Mouse (Mus musculus): ENCODE measurements around the gene Rtl3. TPM values are rescaled to one million over a fixed set of nuclear protein-coding genes. Genes with fewer than 3 reads are reported as not detected.

Rtl3 gene
- not detected in 2 replicates for total RNA-seq (2015)
- total RNA-seq (2017) = not detected in 2 replicates

DNA sequence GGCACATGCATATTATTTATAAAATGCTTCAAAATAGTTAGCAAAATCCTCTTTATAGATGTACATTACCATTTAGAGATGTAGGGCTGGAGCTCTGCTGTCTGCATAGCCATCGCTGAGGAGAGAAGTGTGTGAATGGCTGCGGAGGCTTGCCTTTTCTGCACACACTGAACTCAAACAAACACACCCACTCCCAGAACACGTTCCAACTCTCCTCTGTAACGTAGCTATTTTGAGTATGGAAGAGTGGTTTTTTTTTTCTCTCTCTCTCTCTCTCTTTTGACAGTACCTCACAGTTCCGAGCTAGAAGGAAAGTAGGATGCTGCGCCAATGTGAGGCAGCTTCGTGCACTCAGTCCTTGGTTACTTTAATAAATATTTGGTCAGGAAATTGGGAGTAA is at the start of gene Rtl3:
Gene Rtl3 (minus strand): TSS at position 236 of the 400 bp plus-strand sequence.
- no peak for ATAC-seq (ENCODE audit: poor library complexity, severe bottlenecking)

DNA sequence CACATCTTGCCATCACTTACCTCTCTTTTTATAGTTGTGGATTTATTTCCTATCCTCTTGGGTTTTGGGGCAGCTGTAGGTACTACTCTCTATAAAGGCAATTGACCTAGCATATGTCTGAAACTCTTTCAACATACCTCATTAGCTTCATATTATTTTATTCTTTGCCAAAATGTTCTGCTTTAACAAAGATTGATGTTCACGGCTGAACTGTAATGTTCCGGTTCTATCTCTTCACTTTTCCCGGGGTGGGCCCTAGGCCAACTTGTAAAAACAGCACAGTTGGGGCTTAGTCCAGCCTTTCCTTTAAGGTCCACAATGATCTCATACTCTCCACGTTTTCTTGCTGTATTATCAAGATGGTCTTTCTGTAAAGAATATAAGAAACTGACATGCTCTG is 31.9 kb upstream of the Rtl3 start:
- no peak for ATAC-seq (ENCODE audit: poor library complexity, severe bottlenecking)

DNA sequence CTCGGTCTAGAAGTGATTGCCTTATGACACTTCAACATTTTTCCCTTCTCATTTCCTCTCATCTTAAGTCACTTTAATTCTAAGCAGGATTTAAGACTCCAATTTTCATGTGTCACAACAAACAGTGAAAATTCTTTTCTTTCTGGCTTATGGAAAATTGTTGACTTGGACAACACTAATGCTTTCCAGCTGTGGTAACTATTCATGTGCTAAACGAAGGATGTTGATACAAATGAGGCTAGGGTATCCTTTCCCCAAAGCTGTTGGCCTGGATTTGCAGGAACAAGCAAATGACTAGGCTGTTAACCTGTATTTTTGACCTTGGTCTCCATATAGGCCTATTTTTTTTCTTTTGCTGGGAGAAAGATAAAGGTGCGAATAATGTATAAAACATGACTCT is 31.4 kb upstream of the Rtl3 start:
- no peak for ATAC-seq (ENCODE audit: poor library complexity, severe bottlenecking)

DNA sequence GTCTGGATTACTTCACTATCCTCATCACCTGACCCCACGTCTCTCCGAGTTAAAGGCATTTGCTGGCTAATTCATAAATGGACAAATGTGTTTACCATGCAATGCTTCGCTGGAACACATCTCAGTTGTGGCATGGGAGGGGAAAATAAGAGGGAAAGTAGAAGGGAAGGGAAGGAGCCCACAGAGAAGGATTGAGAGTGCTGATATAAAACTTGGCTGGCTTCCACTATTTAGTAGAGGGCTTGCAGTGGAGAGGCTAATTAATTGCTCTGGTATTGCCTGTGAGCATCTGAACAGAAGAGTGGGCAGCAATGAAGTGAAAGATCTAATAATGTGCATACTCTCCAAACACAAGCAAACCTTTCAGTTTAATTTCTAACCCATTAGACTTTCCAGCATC is 31.0 kb upstream of the Rtl3 start:
- ATAC-seq (ENCODE audit: poor library complexity, severe bottlenecking) = no peak

GRCm38 (mm10) chrX:106853523-106854300 is 13.3 kb upstream of the Rtl3 start:
- ATAC-seq (ENCODE audit: poor library complexity, severe bottlenecking) = no peak

DNA sequence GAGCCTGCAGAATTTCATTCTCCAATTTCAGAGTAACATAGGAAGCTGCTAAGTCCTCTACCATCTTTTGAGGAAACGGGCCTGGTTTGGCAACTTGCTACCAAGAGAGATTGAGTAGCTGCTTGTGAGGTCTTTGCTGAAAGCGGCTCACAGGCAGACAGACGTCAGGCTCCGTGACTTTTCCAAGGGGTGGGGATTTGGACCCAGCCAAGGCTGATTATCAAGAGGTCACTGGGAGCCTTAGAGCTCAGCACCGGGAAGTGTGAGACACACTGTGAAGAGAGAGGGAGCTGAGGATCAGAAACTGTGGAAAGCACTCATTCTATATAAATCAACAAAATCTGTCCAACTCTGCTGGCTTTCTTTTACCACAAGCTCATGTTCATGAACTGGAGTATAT is 853 bp downstream of the Rtl3 start:
- ATAC-seq (ENCODE audit: poor library complexity, severe bottlenecking) = no peak

DNA sequence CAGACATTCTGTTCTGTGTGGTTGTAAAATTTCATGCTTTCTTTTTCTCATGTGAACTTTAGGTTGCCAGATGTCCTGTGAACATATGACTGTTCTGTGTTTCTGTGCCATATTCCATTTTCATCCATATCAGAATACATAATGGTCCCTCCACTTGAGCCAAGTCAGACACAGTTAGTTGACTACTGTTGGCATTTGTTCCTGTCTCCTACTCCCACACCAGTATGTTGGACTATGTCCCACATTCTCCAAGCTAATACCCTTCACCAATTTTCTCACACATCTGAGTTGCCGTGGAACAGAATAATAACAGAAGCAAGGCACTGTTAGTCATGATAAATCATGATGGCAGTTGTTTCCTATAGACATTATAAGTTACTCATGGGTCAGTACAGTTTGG is 9.9 kb downstream of the Rtl3 start:
- no peak for ATAC-seq (ENCODE audit: poor library complexity, severe bottlenecking)

GRCm38 (mm10) chrX:106809560-106810226 is 30.8 kb downstream of the Rtl3 start:
- no peak for ATAC-seq (ENCODE audit: poor library complexity, severe bottlenecking)

DNA sequence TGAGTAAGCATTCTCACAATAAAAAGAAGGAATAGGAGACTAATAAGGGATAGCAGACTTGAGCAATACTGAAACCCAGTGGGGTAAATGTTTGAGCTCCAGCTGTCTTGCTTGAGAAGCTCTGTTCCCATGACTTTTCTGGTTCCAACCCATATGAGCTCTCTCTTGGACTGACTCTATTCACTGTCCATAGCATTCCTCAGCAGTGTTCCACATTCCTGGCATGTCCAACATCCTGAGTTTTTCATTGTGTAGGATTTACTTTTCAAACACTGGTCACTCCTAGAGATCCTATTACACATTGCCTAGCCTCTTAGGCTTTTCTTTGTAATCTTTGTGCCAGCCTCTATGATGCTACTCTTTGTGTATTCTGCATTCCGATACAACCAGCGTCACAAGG is 36.1 kb downstream of the Rtl3 start:
- no peak for ATAC-seq (ENCODE audit: poor library complexity, severe bottlenecking)

- 0 out of 2 replicates have a peak, but pooled peaks have one; percentile 45 for ATAC-seq (ENCODE audit: poor library complexity, severe bottlenecking)
Measured at GRCm38 (mm10) chrX:106794686-106795085, 45.8 kb downstream of the Rtl3 start.

Other genes starting within 250 kb of the Rtl3 start
- gene Cysltr1, start 237.0 kb downstream of the Rtl3 start, total RNA-seq (2015) = 23.1 and 30.4 TPM in 2 replicates
- gene Cysltr1, start 237.0 kb downstream of the Rtl3 start, total RNA-seq (2017) = 18.1 and 27.9 TPM in 2 replicates
- not detected in 2 replicates for gene Lpar4, start 80.0 kb upstream of the Rtl3 start, total RNA-seq (2015)
- 0.11 TPM in 1 of 2 replicates, not detected in the other for gene Lpar4, start 80.0 kb upstream of the Rtl3 start, total RNA-seq (2017)
- gene P2ry10, start 247.8 kb upstream of the Rtl3 start, total RNA-seq (2015) = 5.6 and 5.7 TPM in 2 replicates
- gene P2ry10, start 247.8 kb upstream of the Rtl3 start, total RNA-seq (2017) = 11.1 and 12.6 TPM in 2 replicates

All from megakaryocyte, adult 5-6 weeks (primary cell).